Mouse (Mus musculus) gastrocnemius, postnatal 25 days (tissue): ENCODE data around the gene Gm20388. TPM values are rescaled to one million over a fixed set of nuclear protein-coding genes. Genes with fewer than 3 reads are reported as not detected.
A peak's percentile ranks its signal among the peaks of the same experiment; 100 is the strongest.

ENCODE experiments used
- DNase-seq: peaks from one replicate; pipeline ENCODE4 v3.0.0; 2022
- total RNA-seq, 2 experiments: library from RNA; stranded (reverse); gene quantifications; 1 replicate in 1 of 2; 2 replicates in 1 of 2; pipeline ENCODE4 v1.2.3; 2021

The Gm20388 gene
- total RNA-seq, 2 experiments from 2014 or later, result 6.7 TPM; not detected in 1

- peak; percentile 78 for DNase-seq
Observed at GRCm38 (mm10) chr8:120416522-120417394, 506.1 kb downstream of the Gm20388 start.

GRCm38 (mm10) chr8:120418188-120418587 is 507.5 kb downstream of the Gm20388 start:
- no peak for DNase-seq

- no peak for DNase-seq
Observed at GRCm38 (mm10) chr8:120419675-120420074, 509.0 kb downstream of the Gm20388 start.

DNA sequence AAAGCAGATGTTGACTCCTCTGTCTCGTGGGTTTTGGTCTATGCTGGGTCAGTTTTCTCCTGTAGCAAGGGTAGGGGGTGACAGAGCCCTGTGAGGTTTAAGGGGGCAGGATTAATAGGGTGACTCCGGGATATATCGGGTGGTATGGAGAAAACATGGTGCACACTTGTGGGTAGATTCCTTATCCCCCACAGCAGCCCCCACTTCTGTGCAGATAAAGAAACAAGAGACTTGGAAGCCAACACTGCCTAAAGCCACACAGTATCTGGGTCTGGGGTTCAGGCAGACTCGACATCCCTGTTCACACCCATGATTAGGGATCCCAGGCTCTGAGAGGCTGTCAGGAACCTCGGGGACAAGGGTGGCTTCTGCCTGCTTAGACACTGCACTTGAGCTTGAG is 509.6 kb downstream of the Gm20388 start:
- no peak for DNase-seq

GRCm38 (mm10) chr8:120421638-120422037 is 511.0 kb downstream of the Gm20388 start:
- DNase-seq, result peak; percentile 80

DNA sequence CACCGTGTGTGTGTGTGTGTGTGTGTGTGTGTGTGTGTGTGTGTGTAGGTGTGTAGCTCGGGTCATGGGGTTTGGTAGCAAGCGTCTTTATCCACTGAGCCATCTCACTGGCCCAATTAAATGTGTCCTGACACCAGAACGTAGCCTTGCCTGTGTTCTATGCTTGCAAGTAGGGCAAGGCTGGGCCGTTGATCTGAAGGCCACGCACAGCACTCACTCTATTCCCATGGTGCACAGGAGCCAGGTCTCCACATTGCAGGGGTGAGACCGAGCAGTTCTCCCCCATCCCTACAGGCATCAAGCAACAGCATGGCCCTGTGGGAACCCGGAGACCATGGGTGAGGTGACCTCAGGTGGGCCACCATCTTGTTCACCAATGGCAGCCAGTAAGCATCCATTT is 511.6 kb downstream of the Gm20388 start:
- DNase-seq, result no peak

GRCm38 (mm10) chr8:120423576-120423975 is 512.9 kb downstream of the Gm20388 start:
- DNase-seq, result no peak

DNA sequence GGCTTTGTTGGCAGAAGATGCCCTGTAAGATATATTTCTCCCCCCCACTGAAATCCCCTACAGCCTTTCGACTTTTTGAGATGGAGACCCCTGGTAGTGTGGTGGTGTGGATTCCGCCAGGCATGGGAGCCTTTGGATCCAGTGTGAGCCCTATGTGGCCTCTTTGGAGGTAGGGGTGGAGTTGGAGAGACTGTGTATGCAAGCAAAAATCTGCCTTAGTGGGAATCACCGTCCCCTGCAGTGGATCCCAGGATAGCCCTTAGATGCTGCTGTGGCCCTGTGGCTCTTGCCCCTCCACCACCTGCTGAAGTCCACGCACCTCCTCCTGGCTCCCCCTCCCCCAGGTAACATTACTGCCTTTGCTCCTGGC is 514.2 kb downstream of the Gm20388 start:
- no peak for DNase-seq

DNA sequence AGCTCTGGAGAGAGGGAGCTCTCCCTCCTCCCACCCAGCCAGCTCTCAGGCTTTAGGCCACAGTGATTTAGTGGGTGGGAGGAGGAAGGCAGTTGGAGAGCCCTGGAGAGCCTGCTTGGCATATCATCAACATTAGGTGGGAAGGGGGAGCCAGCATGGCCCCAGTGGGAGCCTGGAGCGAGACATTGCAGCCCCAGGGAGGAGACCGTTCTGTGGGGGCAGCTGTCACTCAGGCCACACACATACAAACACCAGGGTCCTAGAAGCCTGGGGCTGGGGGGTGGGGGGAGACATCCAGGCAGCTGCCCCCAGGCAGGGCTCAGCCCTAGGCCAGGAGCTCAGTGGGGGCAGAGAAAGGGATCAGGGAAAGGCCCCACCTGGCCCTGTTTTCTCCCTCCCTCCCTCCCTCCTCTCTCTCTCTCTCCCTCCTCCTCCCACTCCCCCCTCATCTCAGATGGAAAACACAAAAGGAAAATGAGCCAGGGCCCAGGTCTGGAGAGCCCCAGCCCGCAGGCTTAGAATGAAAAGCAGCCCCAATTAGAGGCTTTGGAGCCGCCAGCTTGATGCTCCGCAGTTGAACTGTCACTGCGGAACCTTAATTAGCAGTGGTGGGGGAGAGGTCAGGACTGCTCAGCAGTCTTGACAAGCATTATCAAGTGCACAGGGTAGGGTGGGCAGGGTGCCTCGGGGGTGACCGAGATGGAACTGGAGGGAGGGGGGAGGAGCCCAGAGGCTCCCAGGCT is 514.7 kb downstream of the Gm20388 start:
- no peak for DNase-seq

- DNase-seq, result no peak
Observed at GRCm38 (mm10) chr8:120426105-120426504, 515.5 kb downstream of the Gm20388 start.

DNA sequence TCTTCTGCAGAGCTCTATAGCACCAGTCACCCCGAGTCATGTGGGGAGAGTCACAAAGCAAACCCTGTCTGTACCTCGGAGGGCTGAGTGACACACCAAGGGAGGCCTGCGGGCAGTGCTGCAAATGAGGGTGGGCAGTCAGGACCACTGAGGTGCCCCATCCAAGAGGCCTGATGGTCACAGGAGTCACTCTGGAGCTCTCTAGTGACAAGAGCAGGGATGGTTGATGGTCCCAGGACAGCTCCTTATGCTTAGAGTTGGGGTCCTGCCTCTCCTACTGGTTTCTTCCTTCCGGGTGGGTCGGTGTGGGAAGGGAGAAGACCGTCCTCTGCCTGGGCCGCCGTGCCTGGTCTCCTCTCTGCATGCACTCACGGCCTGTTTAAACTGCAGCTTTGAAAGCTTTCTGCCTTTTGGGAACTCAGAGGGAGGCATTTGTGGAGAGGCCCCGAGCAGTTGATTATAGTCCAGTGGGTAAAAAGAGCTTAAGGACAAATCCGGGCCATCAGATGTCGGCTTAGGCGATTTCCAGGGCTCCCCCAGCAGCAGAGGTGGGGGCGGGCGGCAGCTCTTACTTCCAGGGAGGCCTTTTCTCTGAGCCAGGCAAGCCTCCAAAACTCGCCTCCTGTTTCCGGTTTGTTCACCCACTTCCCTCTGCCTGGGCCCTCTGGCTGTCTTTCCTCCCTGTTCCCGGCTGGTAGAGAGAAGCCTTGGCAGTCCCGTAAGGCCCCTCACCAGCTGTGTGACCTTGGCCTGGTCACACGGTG is 516.2 kb downstream of the Gm20388 start:
- peak; percentile 56 for DNase-seq

GRCm38 (mm10) chr8:120428492-120428891 is 517.9 kb downstream of the Gm20388 start:
- DNase-seq, result no peak

DNA sequence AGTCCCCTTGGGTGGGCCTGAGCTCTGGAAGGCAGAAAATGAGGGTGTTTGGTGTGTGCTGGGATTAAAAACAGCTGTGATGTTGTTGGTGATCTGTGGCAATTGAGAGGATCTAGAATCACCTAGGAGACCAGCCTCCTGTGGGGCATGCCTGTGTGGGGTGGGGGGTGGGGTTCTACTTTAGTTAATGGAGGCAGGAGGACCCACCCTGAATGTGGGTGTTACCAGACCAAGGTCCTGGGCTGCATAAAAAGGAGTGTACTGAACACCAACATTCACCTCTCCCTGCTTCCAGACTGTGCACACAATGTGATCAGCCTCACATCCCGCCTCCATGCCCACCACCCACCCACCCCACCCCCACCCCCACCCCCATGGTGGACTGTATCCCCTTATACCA is 518.5 kb downstream of the Gm20388 start:
- no peak for DNase-seq

GRCm38 (mm10) chr8:120431042-120431441 is 520.4 kb downstream of the Gm20388 start:
- DNase-seq, result no peak

- DNase-seq, result no peak
Observed at GRCm38 (mm10) chr8:120432438-120432837, 521.8 kb downstream of the Gm20388 start.

DNA sequence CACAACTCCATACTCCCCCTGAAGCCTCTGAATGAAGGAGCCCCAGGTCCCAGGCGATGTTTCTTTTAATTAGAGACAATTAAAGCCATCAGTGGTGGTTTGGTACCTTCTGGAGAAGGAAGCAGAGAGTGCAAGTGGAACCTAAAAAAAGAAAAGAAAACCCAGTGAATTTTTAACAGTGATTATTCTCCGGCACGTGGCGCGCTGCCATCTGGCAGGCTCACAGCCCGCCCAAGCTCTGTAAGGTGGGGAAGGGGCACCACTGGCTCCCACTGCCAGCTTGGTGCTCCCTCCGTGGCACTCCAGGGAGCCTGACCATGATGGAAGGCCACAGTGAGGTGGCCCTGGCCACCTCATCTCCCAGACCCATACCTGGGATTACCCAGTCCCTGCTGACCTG is 522.5 kb downstream of the Gm20388 start:
- DNase-seq, result no peak

DNA sequence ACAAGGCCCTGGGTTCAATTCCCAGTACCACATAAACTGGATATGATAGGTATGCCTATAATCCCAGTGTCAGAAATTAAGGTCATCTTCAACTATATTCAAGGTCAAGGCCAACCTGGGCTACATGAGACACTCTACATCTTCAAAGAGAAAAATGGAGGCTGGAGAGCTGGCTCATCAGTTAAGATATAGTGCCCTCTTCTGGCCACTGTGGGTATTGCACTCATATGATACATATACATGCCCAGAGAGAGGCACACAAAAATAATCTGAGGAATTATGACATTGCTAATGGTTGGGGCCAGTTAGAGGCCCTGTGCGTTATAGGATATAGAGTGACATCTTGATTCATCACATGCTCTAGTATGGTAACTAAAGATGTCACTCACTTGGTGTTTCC is 523.1 kb downstream of the Gm20388 start:
- no peak for DNase-seq

GRCm38 (mm10) chr8:120435781-120436180 is 525.1 kb downstream of the Gm20388 start:
- DNase-seq, result no peak

DNA sequence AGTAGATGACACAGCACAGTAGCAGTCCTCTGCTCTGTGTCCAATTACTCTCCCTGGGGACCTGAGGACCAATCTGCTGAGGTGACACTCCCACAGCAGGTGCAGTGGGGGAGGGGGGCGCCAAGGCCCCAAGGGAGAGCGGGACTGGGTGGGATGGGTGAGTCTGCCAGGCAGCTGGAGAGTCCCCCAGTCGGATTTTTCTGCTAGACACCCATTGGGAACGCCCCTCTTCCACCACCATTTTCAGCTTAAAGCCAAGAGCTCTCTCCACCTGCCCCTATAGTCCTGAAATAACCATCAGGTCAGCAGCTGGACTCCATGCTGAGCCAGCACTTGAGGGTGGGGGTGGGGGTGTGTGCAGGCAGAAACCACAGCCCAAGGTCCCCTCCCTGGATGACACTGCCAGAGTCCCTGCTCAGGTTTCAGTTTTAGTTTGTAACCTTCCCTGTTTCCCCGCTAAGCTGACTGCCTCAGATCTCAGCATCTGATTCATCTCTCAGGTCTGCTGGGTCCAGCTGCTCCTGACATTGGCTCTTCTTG is 525.9 kb downstream of the Gm20388 start:
- DNase-seq, result peak; percentile 56

- DNase-seq, result no peak
Observed at GRCm38 (mm10) chr8:120437207-120437606, 526.6 kb downstream of the Gm20388 start.

DNA sequence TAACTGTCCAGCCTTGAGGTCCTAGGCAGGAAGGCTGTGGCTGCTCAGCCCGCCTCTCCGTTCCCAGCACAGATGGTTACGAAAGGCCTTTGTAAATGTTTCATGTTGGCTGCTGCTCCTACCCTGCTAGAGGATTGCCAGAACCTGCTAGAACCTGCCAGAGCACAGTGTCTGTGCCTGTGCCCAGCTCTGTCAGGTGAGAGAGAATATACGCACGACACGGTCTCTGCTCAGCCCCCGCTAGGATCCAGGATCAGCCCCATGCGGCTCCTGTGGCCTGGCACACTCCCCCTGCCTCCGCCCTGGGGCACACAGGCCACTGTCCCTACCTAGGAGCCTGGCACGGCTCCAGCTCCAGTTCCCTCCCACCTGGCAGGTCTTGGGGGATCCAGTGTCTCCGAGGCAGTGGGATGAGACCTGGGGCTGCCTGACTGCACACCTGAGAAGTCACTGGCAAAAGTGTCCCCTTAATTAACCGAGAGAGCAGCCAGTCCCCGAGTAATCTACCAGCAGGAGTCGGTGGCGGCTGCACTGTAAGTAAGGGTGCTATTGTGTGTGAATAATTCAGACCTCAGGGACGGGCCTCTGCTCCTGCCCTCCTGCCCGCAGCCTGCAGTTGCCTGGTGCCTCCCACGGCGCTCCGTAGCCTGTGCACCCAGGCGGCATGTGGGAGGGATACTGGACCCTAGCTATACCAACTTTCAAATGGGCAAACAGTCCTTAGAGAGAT is 527.2 kb downstream of the Gm20388 start:
- DNase-seq, result peak; percentile 41

GRCm38 (mm10) chr8:120439309-120439708 is 528.7 kb downstream of the Gm20388 start:
- no peak for DNase-seq
